Comparison of ENCODE assay signal across 22 mouse cellular contexts in the genomic region with DNA sequence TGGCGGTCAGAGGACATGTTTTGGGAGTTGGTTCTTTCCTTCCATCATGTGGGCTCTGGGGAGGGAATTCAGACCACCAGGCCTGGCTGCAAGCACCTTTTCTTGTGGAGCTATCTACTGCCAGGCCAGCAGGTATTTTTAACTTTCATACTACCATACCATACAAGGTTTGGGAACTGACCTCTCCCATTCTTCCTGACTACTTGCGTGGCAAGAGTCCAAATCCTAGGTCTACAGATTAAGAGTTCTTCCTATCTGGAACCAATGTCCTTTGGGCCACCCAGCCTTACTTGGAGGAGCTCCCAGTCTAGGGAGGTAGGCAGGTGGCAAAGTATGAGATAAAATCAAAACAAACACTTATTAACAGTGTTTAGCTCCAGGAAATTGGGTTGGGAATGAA. TPM values are rescaled to one million over a fixed set of nuclear protein-coding genes. Genes with fewer than 3 reads are reported as not detected.
DNase-seq lines count a peak whose midpoint lies in the region; ATAC-seq and TF ChIP-seq lines count a peak whose summit lies in the region.
"Had no signal": no experiment of that assay in that cellular context is flagged by ENCODE, and none has a peak within 500 bp of the region (broad histone marks: within the 10 kb centered on the region; RNA-seq: fewer than 3 reads in every experiment).

No protein-coding gene starts in this region.

- H3K4me2 ChIP-seq in kidney, embryonic 16.5 days (replicated peaks; ENCODE audit: low read depth, low read length), result no peak overlapping the region
- no peak overlapping the region for H3K4me2 ChIP-seq in heart, postnatal 0 days (ENCODE audit: low read depth, low read length)
- H3K4me2 ChIP-seq: hindbrain, embryonic 15.5 days; stomach, embryonic 15.5 days had no signal

- no peaks in the 10 kb centered on the region for H3K9me3 ChIP-seq in kidney, embryonic 16.5 days (ENCODE audit: low read length)
- H3K9me3 ChIP-seq in heart, postnatal 0 days (replicated peaks; ENCODE audit: control insufficient read depth, low read length), result no peaks in the 10 kb centered on the region
- H3K9me3 ChIP-seq: hindbrain, embryonic 15.5 days; stomach, embryonic 15.5 days had no signal

- no peaks in the 10 kb centered on the region for H3K27me3 ChIP-seq in kidney, adult 2 months (replicated peaks; ENCODE audit: control insufficient read depth, insufficient read depth, low read length)
- no peaks in the 10 kb centered on the region for H3K27me3 ChIP-seq in kidney, embryonic 16.5 days (ENCODE audit: insufficient read depth, low read length)
- no peaks in the 10 kb centered on the region for H3K27me3 ChIP-seq in heart, postnatal 0 days (ENCODE audit: control insufficient read depth, insufficient read depth, low read length)
- H3K27me3 ChIP-seq in small intestine, adult 2 months (ENCODE audit: control insufficient read depth, insufficient read depth, low read length), result no peaks in the 10 kb centered on the region
- H3K27me3 ChIP-seq: hindbrain, embryonic 15.5 days; stomach, embryonic 15.5 days had no signal

- no peaks in the 10 kb centered on the region for H3K36me3 ChIP-seq in kidney, adult 2 months (ENCODE audit: control insufficient read depth, insufficient read depth, low read length)
- H3K36me3 ChIP-seq in kidney, embryonic 16.5 days (ENCODE audit: insufficient read depth, low read length), result no peaks in the 10 kb centered on the region
- H3K36me3 ChIP-seq in heart, postnatal 0 days (replicated peaks; ENCODE audit: control insufficient read depth, insufficient read depth, low read length), result no peaks in the 10 kb centered on the region
- no peaks in the 10 kb centered on the region for H3K36me3 ChIP-seq in small intestine, adult 2 months (ENCODE audit: control insufficient read depth, insufficient read depth, low read length)
- H3K36me3 ChIP-seq: hindbrain, embryonic 15.5 days; stomach, embryonic 15.5 days had no signal

- 0 out of 2 replicates have a peak, but pooled peaks have one; percentile 48 for TF ChIP-seq EP300 in heart, postnatal 0 days (IDR thresholded peaks at IDR 0.05; ENCODE audit: low read depth)

- 86% methylated on average over 2 of the region's 2 CpGs for WGBS in kidney, adult 2 months
- 89% methylated on average over 2 of the region's 2 CpGs for WGBS in kidney, embryonic 16.5 days
- WGBS in heart, postnatal 0 days, result 35% methylated on average over 2 of the region's 2 CpGs
- WGBS in small intestine, adult 2 months, result 46% methylated on average over 2 of the region's 2 CpGs

- H3K4me1 ChIP-seq in kidney, adult 2 months (ENCODE audit: control insufficient read depth, insufficient read depth, low read length), result peaks cover 13% of the 10 kb centered on the region; the same call in 1 of the 2 replicates
- peaks cover 8% of the 10 kb centered on the region; the same call in 1 of the 2 replicates for H3K4me1 ChIP-seq in kidney, embryonic 16.5 days (ENCODE audit: insufficient read depth, low read length)
- H3K4me1 ChIP-seq in heart, postnatal 0 days (ENCODE audit: control insufficient read depth, insufficient read depth), result peaks cover 18% of the 10 kb centered on the region
- peaks cover 12% of the 10 kb centered on the region; the same call in 1 of the 2 replicates for H3K4me1 ChIP-seq in small intestine, adult 2 months (ENCODE audit: control insufficient read depth, insufficient read depth, insufficient read length, low read length)
- H3K4me1 ChIP-seq: stomach, embryonic 15.5 days had no signal

- no peak overlapping the region for H3K4me3 ChIP-seq in kidney, adult 2 months (ENCODE audit: insufficient read depth, low read depth, low read length)
- H3K4me3 ChIP-seq in kidney, embryonic 16.5 days (ENCODE audit: low read length), result no peak overlapping the region
- H3K4me3 ChIP-seq in heart, postnatal 0 days (ENCODE audit: low read depth, low read length), result no peak overlapping the region
- H3K4me3 ChIP-seq in small intestine, adult 2 months (ENCODE audit: low read depth, low read length), result no peak overlapping the region
- H3K4me3 ChIP-seq: erythroblast, embryonic 14.5 days; hindbrain, embryonic 15.5 days; layer of hippocampus, adult 2 months; stomach, embryonic 15.5 days had no signal

- no peak overlapping the region for H3K9ac ChIP-seq in kidney, embryonic 16.5 days (replicated peaks; ENCODE audit: low read length)
- no peak overlapping the region for H3K9ac ChIP-seq in heart, postnatal 0 days (replicated peaks; ENCODE audit: low read depth, low read length)
- H3K9ac ChIP-seq: hindbrain, embryonic 15.5 days; stomach, embryonic 15.5 days had no signal

- no peak for TF ChIP-seq CTCF in kidney, adult 2 months (conservative IDR thresholded peaks at IDR 0.05; ENCODE audit: insufficient read depth, insufficient read length, low read depth, low read length)
- TF ChIP-seq CTCF in heart, postnatal 0 days (IDR thresholded peaks at IDR 0.05; ENCODE audit: low read depth), result no peak
- TF ChIP-seq CTCF in small intestine, adult 2 months (IDR thresholded peaks at IDR 0.05; ENCODE audit: extremely low read depth, insufficient read length, insufficient replicate concordance, low read depth, low read length), result no peak

- ATAC-seq in kidney, embryonic 16.5 days (ENCODE audit: low FRiP score, low TSS enrichment), result no peak
- ATAC-seq in heart, postnatal 0 days (ENCODE audit: insufficient read depth, low read depth), result no peak
- no peak for ATAC-seq in megakaryocyte, adult 5-6 weeks (ENCODE audit: poor library complexity, severe bottlenecking)
- ATAC-seq: forebrain, embryonic 16.5 days; intestine, postnatal 0 days; midbrain, embryonic 16.5 days had no signal

- TF ChIP-seq POLR2A in kidney, adult 2 months (IDR thresholded peaks at IDR 0.05; ENCODE audit: low read depth, low read length), result no peak
- no peak for TF ChIP-seq POLR2A in small intestine, adult 2 months (IDR thresholded peaks at IDR 0.05; ENCODE audit: low read depth, low read length)

- DNase-seq in kidney, adult 2 months, result peak; percentile 40
- peak; percentile 61 for DNase-seq in heart, adult 8-10 months (ENCODE audit: low spot score)
- DNase-seq in heart, postnatal 0 days (ENCODE audit: low spot score), result no peak
- no peak for DNase-seq in cerebellum, adult 9-10 months
- DNase-seq in right cerebral cortex, adult 2 months (ENCODE audit: low spot score in 2 of 2), result no peak
- DNase-seq: adrenal gland, postnatal 14 days; B cell, adult 2 months; cerebellum, postnatal 10 days; gastrocnemius, postnatal 36 days; kidney, postnatal 10 days; left cerebral cortex, postnatal 4 days; right cerebral cortex, adult 18-20 months had no signal

- peak overlapping the region; percentile 28; the same call in 1 of the 2 replicates for H3K27ac ChIP-seq in kidney, adult 2 months (ENCODE audit: insufficient read depth, low read depth, low read length)
- H3K27ac ChIP-seq in kidney, embryonic 16.5 days (ENCODE audit: low read length), result no peak overlapping the region
- H3K27ac ChIP-seq in heart, postnatal 0 days (ENCODE audit: low read depth), result peak overlapping the region; percentile 88
- H3K27ac ChIP-seq in small intestine, adult 2 months (ENCODE audit: insufficient read depth, low read depth, low read length), result peak overlapping the region; percentile 72
- H3K27ac ChIP-seq: hindbrain, embryonic 15.5 days; layer of hippocampus, adult 2 months; stomach, embryonic 15.5 days had no signal

RNA-seq across cellular contexts. Expression of gene Wee1, which starts 3.4 kb away (rescaled TPM):
- polyA plus RNA-seq in kidney, adult 2 months (2012; rRNA removed), result 4.0 and 4.4 TPM in 2 replicates
- polyA plus RNA-seq in kidney, embryonic 16.5 days (2015; fragmentation: Nextera tagmentation; extraction: Ambion mirVana), result 20.6 TPM in 2 replicates
- 10 to 100 TPM in 2 of 4 experiments, 1 to 10 TPM in 2; 9.4 to 15.2 (median 11.6) TPM for total RNA-seq in heart, adult 8-10 months (2022)
- total RNA-seq in heart, postnatal 0 days (2014; rRNA removed; ENCODE audit: low replicate concordance), result 21.4 and 27.9 TPM in 2 replicates
- 17.2 and 20.3 TPM in 2 replicates for polyA plus RNA-seq in heart, postnatal 0 days (2015; fragmentation: Nextera tagmentation; extraction: Ambion mirVana)
- 3.6 and 8.3 TPM in 2 replicates for polyA plus RNA-seq in small intestine, adult 2 months (2012; rRNA removed)
- total RNA-seq in megakaryocyte, adult 5-6 weeks (2015), result 34.9 and 35.7 TPM in 2 replicates
- total RNA-seq in megakaryocyte, adult 5-6 weeks (2017), result 17.7 and 21.5 TPM in 2 replicates

RNA-seq across cellular contexts. Expression of gene Zfp143, which starts 57.4 kb away (rescaled TPM):
- polyA plus RNA-seq in kidney, adult 2 months (2012; rRNA removed), result 7.5 and 9.4 TPM in 2 replicates
- 22.3 and 22.6 TPM in 2 replicates for polyA plus RNA-seq in kidney, embryonic 16.5 days (2015; fragmentation: Nextera tagmentation; extraction: Ambion mirVana)
- 10 to 100 TPM in 1 of 4 experiments, 1 to 10 TPM in 3; 8.0 to 11.8 (median 8.8) TPM for total RNA-seq in heart, adult 8-10 months (2022)
- 5.4 and 21.0 TPM in 2 replicates for total RNA-seq in heart, postnatal 0 days (2014; rRNA removed; ENCODE audit: low replicate concordance)
- polyA plus RNA-seq in heart, postnatal 0 days (2015; fragmentation: Nextera tagmentation; extraction: Ambion mirVana), result 8.5 and 9.6 TPM in 2 replicates
- polyA plus RNA-seq in small intestine, adult 2 months (2012; rRNA removed), result 7.9 and 13.8 TPM in 2 replicates
- 29.3 and 30.8 TPM in 2 replicates for total RNA-seq in megakaryocyte, adult 5-6 weeks (2015)
- 39.9 and 44.9 TPM in 2 replicates for total RNA-seq in megakaryocyte, adult 5-6 weeks (2017)

Comparison
In these comparisons a context has a peak if more than half of its experiments do, and no peak if none do; other contexts are left out.
1. DNase-seq: peak in kidney, adult 2 months (single experiment) and heart, adult 8-10 months (single experiment); none in heart, postnatal 0 days (single experiment), cerebellum, adult 9-10 months (single experiment) and right cerebral cortex, adult 2 months (0 of 2).